Mouse (Mus musculus) liver, embryonic 15.5 days (tissue): Measurements from ENCODE around the gene Hnrnpm. TPM values are rescaled to one million over a fixed set of nuclear protein-coding genes. Genes with fewer than 3 reads are reported as not detected.
A peak's percentile ranks its signal among the peaks of the same experiment; 100 is the strongest.
"Not testable (repeated sequence)": the region's sequence is repeated elsewhere in the genome, so short reads cannot be mapped to it uniquely, and the experiment has no call there.

Experiments
- ATAC-seq: fragments of 200-750 bp; cut with Nextera tagmentation; 2 replicates; pipeline ENCODE4 v1.8.0; 2017; ENCODE audit warnings: moderate number of reproducible peaks, mild to moderate bottlenecking, moderate library complexity; ENCODE audit not compliant: insufficient read depth
- H3K27ac ChIP-seq: fragments of 300-500 bp; sonication (generic); replicated peaks from 2 replicates; pipeline ENCODE4 v1.5.1; 2015; ENCODE audit warnings: mild to moderate bottlenecking, inconsistent platforms
- H3K27me3 ChIP-seq: fragments of 300-500 bp; sonication (generic); 2 replicates; pipeline ENCODE4 v1.6.1; 2015; ENCODE audit warnings: mild to moderate bottlenecking, inconsistent platforms
- H3K36me3 ChIP-seq: fragments of 300-500 bp; sonication (generic); replicated peaks from 2 replicates; pipeline ENCODE4 v1.6.1; 2015; ENCODE audit warnings: moderate library complexity, mild to moderate bottlenecking, inconsistent platforms
- H3K4me1 ChIP-seq: fragments of 300-500 bp; sonication (generic); replicated peaks from 2 replicates; pipeline ENCODE4 v1.6.1; 2015; ENCODE audit warnings: inconsistent platforms
- H3K4me2 ChIP-seq: fragments of 300-500 bp; sonication (generic); 2 replicates; pipeline ENCODE4 v1.6.1; 2015; ENCODE audit warnings: moderate library complexity, mild to moderate bottlenecking, inconsistent platforms
- H3K4me3 ChIP-seq: fragments of 300-500 bp; sonication (generic); replicated peaks from 2 replicates; pipeline ENCODE4 v1.5.1; 2015; ENCODE audit warnings: mild to moderate bottlenecking, inconsistent platforms
- H3K9ac ChIP-seq: fragments of 300-500 bp; sonication (generic); 2 replicates; pipeline ENCODE4 v1.6.1; 2015; ENCODE audit warnings: moderate library complexity, mild to moderate bottlenecking, inconsistent platforms
- H3K9me3 ChIP-seq: fragments of 300-500 bp; sonication (generic); replicated peaks from 2 replicates; pipeline ENCODE4 v1.6.1; 2016; ENCODE audit warnings: inconsistent platforms
- WGBS: fragments of 180-500 bp; shearing (Covaris S2); methylation state at CpG from one replicate; pipeline ENCODE4 v1.1.7; 2015; ENCODE audit warnings: mixed read lengths; ENCODE audit not compliant: insufficient replicate concordance; 5-methylcytosine and 5-hydroxymethylcytosine counted together
- polyA plus RNA-seq: library from polyadenylated mRNA; unstranded; fragments of >200 nt; fragmentation: Nextera tagmentation; extraction: Ambion mirVana; gene quantifications from 2 replicates; pipeline ENCODE4 v1.2.1, GENCODE M21; 2015

The Hnrnpm gene
- 117 and 122 TPM in 2 replicates for polyA plus RNA-seq

DNA sequence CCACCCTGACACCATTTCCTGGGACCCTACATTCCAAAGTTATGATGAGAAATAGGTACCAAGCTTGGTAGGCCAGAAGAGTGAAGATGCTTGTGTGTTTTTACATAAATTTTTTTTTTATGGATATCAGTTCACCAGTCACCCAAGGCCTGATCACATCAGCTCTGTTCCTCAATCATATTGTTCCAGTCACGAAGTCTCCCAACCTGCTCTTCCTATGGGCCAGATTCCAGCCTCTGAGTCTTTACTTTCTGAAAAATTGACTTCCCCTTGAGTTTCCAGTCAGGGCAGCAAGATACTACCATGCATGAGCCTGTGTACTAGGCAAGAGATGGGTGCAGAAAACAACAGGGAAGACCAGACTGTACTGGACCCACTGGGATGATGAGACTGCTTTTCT, at the start of gene Hnrnpm:
Hnrnpm (minus strand) TSS at position 101 of the 400 bp plus-strand sequence.
- H3K36me3 ChIP-seq = peaks cover 74% of the 10 kb centered on the region
- peaks cover 40% of the 10 kb centered on the region for H3K4me1 ChIP-seq
- no peaks in the 10 kb centered on the region for H3K9me3 ChIP-seq
- no peak within 1 kb of the TSS for H3K9ac ChIP-seq
- peak within 1 kb of the TSS; percentile 85 for H3K4me2 ChIP-seq
- H3K4me3 ChIP-seq = peak within 1 kb of the TSS; percentile 73
- H3K27ac ChIP-seq = peak within 1 kb of the TSS; percentile 91
- 76% methylated on average over 1 of the region's 1 CpGs for WGBS
- ATAC-seq = no peak
- no peaks in the 10 kb centered on the region for H3K27me3 ChIP-seq

DNA sequence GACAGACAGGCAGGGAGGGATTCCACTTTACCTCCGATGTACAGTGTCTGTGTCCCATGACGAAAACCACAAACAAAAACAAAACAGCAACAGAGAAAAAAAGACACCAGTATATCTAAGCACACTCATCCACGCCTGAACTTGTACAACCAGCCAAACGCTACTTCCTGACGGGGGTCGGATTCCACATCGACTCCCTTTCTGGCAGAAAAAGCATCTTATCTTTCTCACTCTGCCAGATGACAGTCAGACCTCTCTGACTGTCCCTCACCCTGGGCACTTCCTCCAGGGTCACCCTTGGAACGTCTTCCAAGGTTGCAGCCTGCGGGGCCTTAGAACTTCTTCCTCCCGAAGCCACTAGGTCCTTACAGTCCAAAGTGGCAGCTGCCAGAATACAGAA, 46.9 kb upstream of the Hnrnpm start:
- H3K27me3 ChIP-seq, H3K36me3 ChIP-seq, H3K4me2 ChIP-seq, H3K4me3 ChIP-seq, H3K4me1 ChIP-seq, H3K9ac ChIP-seq, ATAC-seq, H3K27ac ChIP-seq, H3K9me3 ChIP-seq: not testable (repeated sequence)
- WGBS = 39% methylated on average over 10 of the region's 10 CpGs

- not testable (repeated sequence) for H3K4me1 ChIP-seq, H3K27ac ChIP-seq, H3K4me2 ChIP-seq, H3K27me3 ChIP-seq, ATAC-seq, H3K9ac ChIP-seq, H3K36me3 ChIP-seq, H3K4me3 ChIP-seq, H3K9me3 ChIP-seq
- 49% methylated on average over 9 of the region's 9 CpGs for WGBS
Observed at GRCm38 (mm10) chr17:33732556-33733083, 46.0 kb upstream of the Hnrnpm start.

DNA sequence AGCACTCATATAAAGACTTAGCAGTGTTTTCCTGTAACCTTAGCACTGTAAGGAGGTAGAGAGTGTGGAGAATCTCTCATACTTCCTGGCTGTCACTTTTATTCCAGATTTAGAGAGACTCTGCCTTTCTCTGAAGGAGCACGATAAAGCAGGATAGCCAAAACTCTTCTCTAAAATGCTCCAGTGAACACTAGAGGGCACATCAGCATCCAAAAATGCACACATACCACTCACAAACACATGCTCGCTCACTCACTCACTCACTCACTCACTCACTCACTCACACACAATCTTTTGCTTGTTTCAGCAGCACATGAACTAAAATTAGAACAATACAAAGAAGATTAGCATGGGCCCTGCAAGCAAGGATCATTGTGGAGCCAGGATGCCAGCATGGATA, 42.6 kb upstream of the Hnrnpm start:
- Histone ChIP-seq H3K27me3 (peaks cover 3% of the 10 kb centered on the region; the same call in 1 of the 2 replicates), H3K4me2 (no peak overlapping the region), H3K36me3 (no peaks in the 10 kb centered on the region), H3K27ac (no peak overlapping the region), H3K4me3 (no peak overlapping the region), H3K9me3 (no peaks in the 10 kb centered on the region), H3K9ac (no peak overlapping the region), H3K4me1 (no peaks in the 10 kb centered on the region)
- 52% methylated on average over 2 of the region's 2 CpGs for WGBS
- ATAC-seq = no peak

- Histone ChIP-seq H3K4me1 (no peaks in the 10 kb centered on the region), H3K9ac (no peak overlapping the region), H3K27ac (no peak overlapping the region), H3K9me3 (no peaks in the 10 kb centered on the region), H3K4me3 (no peak overlapping the region), H3K27me3 (peaks cover 3% of the 10 kb centered on the region; the same call in 1 of the 2 replicates), H3K36me3 (no peaks in the 10 kb centered on the region), H3K4me2 (no peak overlapping the region)
- 55% methylated on average over 2 of the region's 2 CpGs for WGBS
- ATAC-seq = no peak
Observed at GRCm38 (mm10) chr17:33728396-33728795, 41.7 kb upstream of the Hnrnpm start.

GRCm38 (mm10) chr17:33719736-33720378, 33.2 kb upstream of the Hnrnpm start:
- Histone ChIP-seq H3K9me3 (no peaks in the 10 kb centered on the region), H3K27me3 (no peaks in the 10 kb centered on the region), H3K4me1 (peaks cover 38% of the 10 kb centered on the region), H3K9ac (no peak overlapping the region), H3K27ac (peak overlapping the region; percentile 71; the same call in 1 of the 2 replicates), H3K4me3 (no peak overlapping the region), H3K4me2 (no peak overlapping the region), H3K36me3 (peaks cover 19% of the 10 kb centered on the region)
- WGBS = 80% methylated on average over 7 of the region's 7 CpGs
- no peak for ATAC-seq

GRCm38 (mm10) chr17:33718944-33719725, 32.5 kb upstream of the Hnrnpm start:
- Histone ChIP-seq H3K4me3 (peak overlapping the region; percentile 94), H3K36me3 (peaks cover 25% of the 10 kb centered on the region), H3K9ac (0 out of 2 replicates have a peak overlapping the region, but pooled peaks have one; percentile 11), H3K9me3 (no peaks in the 10 kb centered on the region), H3K27ac (peak overlapping the region; percentile 71), H3K4me2 (peak overlapping the region; percentile 47), H3K27me3 (no peaks in the 10 kb centered on the region), H3K4me1 (peaks cover 45% of the 10 kb centered on the region)
- no peak for ATAC-seq
- WGBS = 37% methylated on average over 10 of the region's 10 CpGs

DNA sequence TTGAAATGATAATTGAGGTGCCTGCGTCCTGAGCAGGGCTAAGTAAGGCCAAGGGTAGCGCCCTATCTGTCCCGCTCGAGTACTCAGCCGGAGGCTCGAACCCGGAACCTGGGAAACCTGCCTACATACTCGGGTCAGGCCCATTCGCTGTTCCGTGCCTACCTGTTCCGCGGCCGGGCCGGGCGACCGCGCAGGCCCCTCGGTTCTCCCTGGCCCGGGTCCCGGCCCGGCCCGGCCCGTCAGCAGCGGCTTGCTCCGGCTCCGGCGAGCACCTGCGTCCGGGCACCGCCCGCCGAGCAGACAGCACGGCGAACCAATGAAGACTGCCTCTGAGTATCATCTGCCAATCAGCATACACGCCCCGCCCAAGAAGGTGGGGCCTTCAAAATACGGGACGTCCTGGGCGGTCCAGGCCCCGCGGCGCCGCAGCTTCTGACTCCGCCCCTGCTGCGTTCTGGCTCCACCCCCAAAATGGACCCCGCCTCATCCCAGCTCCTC, 31.8 kb upstream of the Hnrnpm start, which contains the start of gene March2:
March2 (minus strand) TSS at position 287 of the 498 bp plus-strand sequence.
- H3K4me3 ChIP-seq = peak within 1 kb of the TSS; percentile 94
- no peaks in the 10 kb centered on the region for H3K27me3 ChIP-seq
- peaks cover 25% of the 10 kb centered on the region for H3K36me3 ChIP-seq
- no peaks in the 10 kb centered on the region for H3K9me3 ChIP-seq
- H3K4me1 ChIP-seq = peaks cover 49% of the 10 kb centered on the region
- H3K27ac ChIP-seq = peak within 1 kb of the TSS; percentile 94
- under 1% methylated on average over 46 of the region's 46 CpGs for WGBS
- peak within 1 kb of the TSS; percentile 94 for H3K9ac ChIP-seq
- H3K4me2 ChIP-seq = peak within 1 kb of the TSS; percentile 73
- peak; percentile 97 for ATAC-seq

GRCm38 (mm10) chr17:33717982-33718381, 31.3 kb upstream of the Hnrnpm start:
- H3K27ac ChIP-seq = peak overlapping the region; percentile 94
- ATAC-seq = no peak
- peaks cover 25% of the 10 kb centered on the region for H3K36me3 ChIP-seq
- H3K9ac ChIP-seq = peak overlapping the region; percentile 94
- H3K4me3 ChIP-seq = peak overlapping the region; percentile 94
- H3K27me3 ChIP-seq = no peaks in the 10 kb centered on the region
- WGBS = 5% methylated on average over 8 of the region's 8 CpGs
- H3K4me2 ChIP-seq = peak overlapping the region; percentile 73
- H3K4me1 ChIP-seq = peaks cover 49% of the 10 kb centered on the region
- H3K9me3 ChIP-seq = no peaks in the 10 kb centered on the region

- Histone ChIP-seq H3K4me3 (peak overlapping the region; percentile 94), H3K9ac (peak overlapping the region; percentile 94)
- WGBS = 84% methylated on average over 1 of the region's 1 CpGs
Observed at GRCm38 (mm10) chr17:33717246-33717645, 30.6 kb upstream of the Hnrnpm start.

GRCm38 (mm10) chr17:33714779-33715178, 28.1 kb upstream of the Hnrnpm start:
- 0 out of 2 replicates have a peak, but pooled peaks cover 6% of the 10 kb centered on the region for H3K9me3 ChIP-seq
- H3K4me1 ChIP-seq = peaks cover 73% of the 10 kb centered on the region
- H3K4me3 ChIP-seq = peak overlapping the region; percentile 60
- peaks cover 51% of the 10 kb centered on the region for H3K36me3 ChIP-seq
- H3K27me3 ChIP-seq = no peaks in the 10 kb centered on the region
- H3K4me2 ChIP-seq = peak overlapping the region; percentile 73
- ATAC-seq = peak; percentile 60
- whole genome bisulfite sequencing = 24% methylated on average over 1 of the region's 1 CpGs
- H3K9ac ChIP-seq = peak overlapping the region; percentile 50
- peak overlapping the region; percentile 94 for H3K27ac ChIP-seq

More at GRCm38 (mm10) chr17:33717246-33717645, 30.6 kb upstream of the Hnrnpm start:
- H3K9me3 ChIP-seq = no peaks in the 10 kb centered on the region
- peaks cover 26% of the 10 kb centered on the region for H3K36me3 ChIP-seq
- no peaks in the 10 kb centered on the region for H3K27me3 ChIP-seq
- ATAC-seq = no peak
- peaks cover 51% of the 10 kb centered on the region for H3K4me1 ChIP-seq
- H3K4me2 ChIP-seq = peak overlapping the region; percentile 73
- H3K27ac ChIP-seq = peak overlapping the region; percentile 94
